Mouse (Mus musculus) thymus, adult 2 months (tissue): ENCODE measurements around the gene Tmem252. TPM values are rescaled to one million over a fixed set of nuclear protein-coding genes. Genes with fewer than 3 reads are reported as not detected.

Experiments
- DNase-seq: peaks from one replicate; pipeline ENCODE4 v3.0.0; 2021
- H3K27ac ChIP-seq: fragments of 200-500 bp; 2 replicates; pipeline ENCODE4 v1.5.1; 2012; ENCODE audit warnings: low read length, control low read depth; ENCODE audit not compliant: control insufficient read depth, insufficient read depth
- H3K27me3 ChIP-seq: fragments of 200-500 bp; 2 replicates; pipeline ENCODE4 v1.6.1; 2012; ENCODE audit warnings: mild to moderate bottlenecking, low read length, moderate library complexity, mixed read lengths; ENCODE audit not compliant: control insufficient read depth, insufficient read depth
- H3K36me3 ChIP-seq: fragments of 200-500 bp; 2 replicates; pipeline ENCODE4 v1.6.1; 2012; ENCODE audit warnings: mild to moderate bottlenecking, low read length, moderate library complexity; ENCODE audit not compliant: control insufficient read depth, insufficient read depth
- H3K4me1 ChIP-seq: fragments of 200-500 bp; replicated peaks from 2 replicates; pipeline ENCODE4 v1.6.1; 2012; ENCODE audit warnings: low read length; ENCODE audit not compliant: control insufficient read depth, insufficient read depth
- H3K4me3 ChIP-seq: fragments of 200-500 bp; 2 replicates; pipeline ENCODE4 v1.5.1; 2012; ENCODE audit warnings: mild to moderate bottlenecking, low read length, control low read depth, moderate library complexity; ENCODE audit not compliant: control insufficient read depth, insufficient read depth
- CTCF ChIP-seq: fragments of 200-500 bp; IDR thresholded peaks from 2 replicates; pipeline ENCODE4 v1.5.1; 2012; ENCODE audit warnings: mild to moderate bottlenecking, control low read depth, low read length, moderate library complexity, borderline replicate concordance; ENCODE audit not compliant: control insufficient read depth, poor library complexity, insufficient read depth; ENCODE audit errors: extremely low read depth
- POLR2A ChIP-seq: fragments of 200-500 bp; IDR thresholded peaks from 2 replicates; pipeline ENCODE4 v1.6.1; 2012; ENCODE audit warnings: mild to moderate bottlenecking, low read length, control low read depth, moderate library complexity; ENCODE audit not compliant: control insufficient read depth, poor library complexity, insufficient read depth; ENCODE audit errors: extremely low read depth
- WGBS: fragments of 180-500 bp; shearing (Covaris S2); methylation state at CpG from one replicate; pipeline ENCODE4 v1.1.7; 2018; 5-methylcytosine and 5-hydroxymethylcytosine counted together
- polyA plus RNA-seq: library from polyadenylated mRNA; depleted of rRNA; stranded (reverse); fragments of >200 nt; gene quantifications from 2 replicates; pipeline ENCODE4 v1.2.3, GENCODE M21; 2012

Tmem252 gene
- polyA plus RNA-seq, 1 experiment = 0.31 TPM

GRCm38 (mm10) chr19:24653230-24653799 is 20.5 kb upstream of the Tmem252 start:
- TF ChIP-seq POLR2A = no peak
- no peak for TF ChIP-seq CTCF
- Histone ChIP-seq H3K27me3 (no peaks in the 10 kb centered on the region), H3K27ac (no peak overlapping the region), H3K4me1 (no peaks in the 10 kb centered on the region), H3K36me3 (no peaks in the 10 kb centered on the region), H3K4me3 (no peak overlapping the region)
- DNase-seq = no peak
- WGBS = 91% methylated on average over 9 of the region's 9 CpGs

DNA sequence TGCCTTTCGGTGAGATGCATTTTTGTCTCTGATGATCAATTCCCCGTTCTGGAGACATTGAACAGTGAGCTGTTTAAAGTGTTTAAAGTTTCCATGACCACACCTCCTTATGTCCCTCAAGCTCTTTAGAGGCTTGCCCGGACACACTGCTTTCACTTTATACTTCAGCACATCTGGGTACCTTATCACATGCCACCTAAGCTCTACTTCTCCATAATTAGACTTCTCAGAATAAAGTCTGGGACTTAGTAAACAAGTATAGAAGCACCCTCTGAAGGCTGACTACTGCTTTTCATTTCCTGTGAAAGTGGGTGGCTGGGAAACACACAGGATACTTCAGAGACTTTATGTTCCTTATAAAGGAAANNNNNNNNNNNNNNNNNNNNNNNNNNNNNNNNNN is 16.8 kb upstream of the Tmem252 start:
- no peaks in the 10 kb centered on the region for H3K36me3 ChIP-seq
- no peaks in the 10 kb centered on the region for H3K27me3 ChIP-seq
- no peak overlapping the region for H3K4me3 ChIP-seq
- no peak overlapping the region for H3K27ac ChIP-seq
- TF ChIP-seq CTCF (no peak), POLR2A (no peak)
- no peak for DNase-seq
- H3K4me1 ChIP-seq = no peaks in the 10 kb centered on the region
- WGBS = 34% methylated on average over 3 of the region's 3 CpGs

DNA sequence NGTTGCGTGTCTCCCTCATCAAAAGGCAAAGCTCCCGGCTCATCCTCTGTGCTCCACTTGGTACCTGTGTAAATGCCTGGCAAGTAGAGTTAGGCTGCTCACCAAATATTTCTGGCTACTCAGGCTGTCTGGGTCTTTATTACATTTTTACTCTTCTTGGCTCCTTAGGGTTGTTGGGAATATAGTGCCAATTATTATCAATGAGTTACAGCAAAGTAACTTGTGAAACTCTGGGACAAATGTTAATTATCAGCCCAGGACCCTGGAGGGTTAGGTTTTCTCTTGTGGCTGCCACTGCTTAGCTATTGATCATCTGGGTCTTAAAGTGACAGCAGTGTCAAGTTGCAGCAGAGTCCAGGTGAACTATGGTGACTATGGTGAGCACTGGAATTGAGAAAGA is 11.5 kb upstream of the Tmem252 start:
- TF ChIP-seq CTCF (no peak), POLR2A (no peak)
- Histone ChIP-seq H3K36me3 (no peaks in the 10 kb centered on the region), H3K27me3 (no peaks in the 10 kb centered on the region), H3K4me1 (no peaks in the 10 kb centered on the region), H3K27ac (no peak overlapping the region), H3K4me3 (no peak overlapping the region)
- DNase-seq = no peak
- whole genome bisulfite sequencing = 92% methylated on average over 2 of the region's 2 CpGs

GRCm38 (mm10) chr19:24665771-24666170 is 8.0 kb upstream of the Tmem252 start:
- no peak for DNase-seq
- Histone ChIP-seq H3K4me3 (no peak overlapping the region), H3K4me1 (no peaks in the 10 kb centered on the region), H3K27me3 (no peaks in the 10 kb centered on the region), H3K27ac (no peak overlapping the region), H3K36me3 (no peaks in the 10 kb centered on the region)
- 89% methylated on average over 11 of the region's 11 CpGs for WGBS
- TF ChIP-seq POLR2A (no peak), CTCF (no peak)

GRCm38 (mm10) chr19:24667527-24667926 is 6.3 kb upstream of the Tmem252 start:
- H3K27me3 ChIP-seq = no peaks in the 10 kb centered on the region
- peaks cover 3% of the 10 kb centered on the region for H3K4me1 ChIP-seq
- 87% methylated on average over 3 of the region's 3 CpGs for WGBS
- TF ChIP-seq POLR2A = no peak
- no peak for TF ChIP-seq CTCF
- no peaks in the 10 kb centered on the region for H3K36me3 ChIP-seq
- H3K4me3 ChIP-seq = no peak overlapping the region
- DNase-seq = no peak
- H3K27ac ChIP-seq = no peak overlapping the region

GRCm38 (mm10) chr19:24671571-24671970 is 2.2 kb upstream of the Tmem252 start:
- no peak for DNase-seq
- Histone ChIP-seq H3K36me3 (no peaks in the 10 kb centered on the region), H3K4me3 (no peak overlapping the region), H3K27me3 (no peaks in the 10 kb centered on the region), H3K27ac (no peak overlapping the region), H3K4me1 (peaks cover 3% of the 10 kb centered on the region)
- WGBS = 27% methylated on average over 3 of the region's 3 CpGs
- no peak for TF ChIP-seq CTCF
- TF ChIP-seq POLR2A = no peak

GRCm38 (mm10) chr19:24672366-24672960 is 1.3 kb upstream of the Tmem252 start:
- H3K36me3 ChIP-seq = no peaks in the 10 kb centered on the region
- H3K4me3 ChIP-seq = no peak overlapping the region
- WGBS = 72% methylated on average over 10 of the region's 10 CpGs
- DNase-seq = no peak
- H3K4me1 ChIP-seq = peaks cover 3% of the 10 kb centered on the region
- no peak for TF ChIP-seq POLR2A
- no peak for TF ChIP-seq CTCF
- H3K27me3 ChIP-seq = no peaks in the 10 kb centered on the region
- H3K27ac ChIP-seq = no peak overlapping the region
